Mouse (Mus musculus) kidney, postnatal 36 days (tissue): ENCODE results near the gene Slc22a20.

Experiments used
- DNase-seq, 2 experiments: peaks; one replicate each; pipeline ENCODE4 v3.0.0; 2021 to 2022; ENCODE audit warnings: mixed read lengths in 2 of 2

The Slc22a20 gene

DNA sequence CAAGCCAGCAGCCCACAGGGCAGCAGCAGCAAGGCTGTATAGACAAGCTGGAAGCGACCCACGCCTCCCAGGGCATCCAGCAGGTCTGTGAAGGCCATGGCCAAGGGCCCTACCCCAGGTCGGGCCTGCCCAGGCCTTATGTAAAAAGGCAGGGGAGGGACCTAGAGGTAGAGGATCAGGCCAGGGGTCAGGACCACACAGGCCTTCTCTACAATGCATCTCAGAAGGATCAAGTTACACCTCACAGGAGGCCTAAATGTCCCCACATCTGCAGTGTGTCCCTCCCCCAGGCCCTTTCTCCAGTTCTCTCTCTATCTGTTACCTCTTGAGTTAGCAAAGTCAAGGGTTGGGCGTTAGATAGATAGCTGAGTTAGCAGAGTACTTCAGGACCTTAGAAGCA is at the start of gene Slc22a20:
Slc22a20 (minus strand) TSS at position 101 of the 400 bp plus-strand sequence.
- no peak for DNase-seq

- DNase-seq: no peak
Measured at GRCm38 (mm10) chr19:6030520-6031280, 44.8 kb upstream of the Slc22a20 start.

- no peak for DNase-seq
Measured at GRCm38 (mm10) chr19:6029426-6029825, 43.5 kb upstream of the Slc22a20 start.

DNA sequence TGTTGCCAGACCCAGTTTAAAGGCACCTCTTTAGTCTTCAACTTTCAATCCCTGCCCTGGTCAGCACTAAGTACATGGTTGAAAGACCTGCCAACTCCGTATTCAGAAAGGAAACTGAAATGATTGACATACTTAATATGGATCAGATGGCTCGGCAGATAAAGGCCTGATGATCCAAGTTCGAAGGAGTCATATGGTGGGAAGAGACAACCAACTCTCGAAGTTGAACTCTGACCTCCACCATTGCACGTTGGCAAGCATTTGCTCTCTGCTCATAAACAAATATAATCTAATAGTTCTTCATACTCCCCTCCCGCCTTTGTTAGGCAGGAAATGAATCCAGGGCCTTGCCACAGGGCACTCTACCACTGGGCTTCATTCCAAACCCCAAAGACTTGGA is 43.0 kb upstream of the Slc22a20 start:
- no peak for DNase-seq

- DNase-seq: no peak
Measured at GRCm38 (mm10) chr19:6023930-6024329, 38.0 kb upstream of the Slc22a20 start.

DNA sequence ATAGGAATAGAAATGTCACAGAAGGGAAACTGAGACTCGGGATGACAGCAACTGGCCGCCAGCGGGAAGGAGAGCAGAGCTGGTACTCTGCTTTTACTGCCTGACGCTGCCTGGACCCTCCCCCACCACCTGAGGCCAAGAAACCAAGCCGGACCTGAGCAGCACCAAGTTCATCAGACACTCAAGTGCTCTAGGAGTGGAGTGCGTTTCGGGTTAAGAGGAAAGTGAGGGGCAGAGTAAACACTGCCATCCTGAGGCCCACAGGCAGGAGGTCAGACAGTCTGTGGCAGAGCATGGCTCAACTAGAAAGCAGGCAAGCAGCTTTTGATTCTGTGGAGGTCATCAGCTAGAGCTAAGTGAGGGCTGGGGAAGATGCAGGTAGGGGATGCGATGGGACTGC is 37.1 kb upstream of the Slc22a20 start:
- no peak for DNase-seq

DNA sequence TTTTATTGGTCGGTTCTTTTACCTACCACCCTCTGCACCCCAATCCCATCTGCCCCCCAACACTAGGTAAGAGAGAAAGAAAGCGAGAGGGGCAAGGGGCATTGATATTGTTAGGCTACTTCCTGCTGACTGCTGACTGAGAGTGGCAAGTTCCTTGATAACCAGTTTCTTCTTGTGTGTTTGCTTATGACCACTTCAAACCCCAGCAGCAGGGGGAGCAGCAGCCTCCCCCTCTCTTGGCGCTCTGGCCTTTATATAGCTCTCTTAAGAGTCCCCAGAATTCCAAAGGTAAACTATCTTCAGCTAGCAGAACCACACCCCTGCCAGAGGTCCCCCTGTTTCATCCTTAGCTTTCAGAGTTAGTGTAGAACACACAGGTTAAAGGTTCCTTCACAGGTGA is 34.3 kb upstream of the Slc22a20 start:
- DNase-seq: no peak

- peak; percentile 92 to 96 for DNase-seq
Measured at GRCm38 (mm10) chr19:6018142-6019089, 32.5 kb upstream of the Slc22a20 start.

DNA sequence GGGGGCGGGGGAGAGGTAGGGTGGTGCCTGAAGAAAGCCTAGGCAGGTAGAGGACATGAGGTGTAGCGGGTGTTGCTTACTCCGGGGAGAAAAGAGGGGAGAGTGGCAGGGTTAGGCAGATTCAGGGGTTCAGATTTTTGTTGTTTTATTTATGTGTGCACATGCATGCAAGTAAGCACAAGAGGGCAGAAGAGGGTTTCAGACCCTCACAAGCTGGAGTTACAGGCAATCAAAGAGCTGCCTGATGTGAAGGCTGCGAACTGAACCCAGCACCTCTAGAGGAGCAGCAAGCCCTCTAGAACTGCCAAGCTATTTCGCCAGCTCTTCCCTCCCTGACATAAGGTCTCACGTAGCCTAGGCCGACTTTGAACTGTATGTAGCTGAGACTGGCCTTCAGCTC is 30.6 kb upstream of the Slc22a20 start:
- no peak for DNase-seq

GRCm38 (mm10) chr19:6015511-6016315 is 29.8 kb upstream of the Slc22a20 start, which contains the start of gene Capn1:
Gene Capn1, minus strand, starts transcription at chr19:6015897.
- DNase-seq: peak; percentile 71 to 84

GRCm38 (mm10) chr19:6014991-6015510 is 29.1 kb upstream of the Slc22a20 start:
- peak; percentile 29 to 65 for DNase-seq

GRCm38 (mm10) chr19:6013691-6014090 is 27.7 kb upstream of the Slc22a20 start:
- DNase-seq: peak in 1 of 2 experiments; percentile 20

DNA sequence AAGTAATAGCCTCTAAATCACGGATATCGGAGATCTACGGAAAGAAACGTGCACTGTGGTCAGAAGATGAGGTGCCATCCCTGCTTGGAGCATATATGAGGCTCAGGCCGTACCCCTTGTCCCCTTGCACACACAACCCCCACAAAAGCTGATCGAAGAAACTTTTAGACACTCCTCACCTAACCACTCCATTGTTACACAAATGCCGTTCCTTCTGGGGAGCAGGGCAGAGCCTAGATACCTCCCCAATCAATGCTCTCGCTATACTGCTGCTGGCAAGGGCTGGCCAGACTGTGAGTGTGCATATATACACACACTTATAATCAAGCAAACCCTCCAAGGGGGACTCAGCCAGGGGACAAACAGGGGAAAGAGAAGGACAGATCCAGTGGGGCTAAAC is 23.2 kb upstream of the Slc22a20 start:
- DNase-seq: no peak

GRCm38 (mm10) chr19:6007013-6007412 is 21.1 kb upstream of the Slc22a20 start:
- no peak for DNase-seq

DNA sequence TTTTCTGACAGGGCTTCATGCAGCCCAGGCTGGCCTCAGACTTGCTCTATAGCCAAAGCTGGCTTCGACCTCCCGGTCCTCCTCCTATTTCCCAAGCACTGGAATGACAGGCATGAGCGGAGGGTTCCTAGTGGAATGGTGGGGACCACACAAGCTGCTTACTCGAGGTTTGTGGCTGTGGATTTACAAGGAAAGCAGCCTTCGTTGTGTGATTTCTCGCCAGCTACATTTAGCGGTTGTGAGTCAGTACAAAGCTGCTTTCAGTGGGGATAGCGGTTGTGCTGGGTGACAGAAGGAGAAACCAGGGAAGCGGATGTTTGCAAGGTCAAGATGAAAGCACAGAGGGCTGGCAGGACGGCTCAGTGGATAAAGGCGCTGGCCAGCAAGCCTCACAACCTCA is 19.6 kb upstream of the Slc22a20 start:
- DNase-seq: no peak

- DNase-seq: no peak
Measured at GRCm38 (mm10) chr19:5999969-6000368, 14.0 kb upstream of the Slc22a20 start.

GRCm38 (mm10) chr19:5998180-5998579 is 12.2 kb upstream of the Slc22a20 start:
- no peak for DNase-seq

DNA sequence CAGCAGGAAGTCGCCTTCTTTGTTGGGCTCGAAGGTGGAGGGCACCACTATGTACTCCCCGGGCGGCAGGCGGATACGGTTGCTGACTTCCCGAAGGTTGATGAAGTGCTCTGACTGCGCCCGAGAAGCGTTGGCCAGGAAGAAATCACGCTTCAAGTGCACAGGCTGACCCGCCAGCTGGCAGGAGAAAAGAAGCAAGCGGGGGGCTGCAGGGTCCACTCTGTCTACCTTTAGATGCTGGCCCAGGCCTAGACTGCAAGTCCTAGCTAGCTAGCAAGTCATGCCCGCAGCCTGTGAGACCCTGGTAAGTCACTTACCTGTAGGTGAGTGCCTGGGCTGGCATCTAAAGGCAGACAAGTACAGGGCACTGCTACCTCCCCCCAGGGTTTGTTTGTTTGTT is 8.8 kb upstream of the Slc22a20 start:
- peak in 1 of 2 experiments; percentile 16 for DNase-seq

GRCm38 (mm10) chr19:5992012-5992411 is 6.1 kb upstream of the Slc22a20 start:
- no peak for DNase-seq

- DNase-seq: no peak
Measured at GRCm38 (mm10) chr19:5991467-5991866, 5.5 kb upstream of the Slc22a20 start.

DNA sequence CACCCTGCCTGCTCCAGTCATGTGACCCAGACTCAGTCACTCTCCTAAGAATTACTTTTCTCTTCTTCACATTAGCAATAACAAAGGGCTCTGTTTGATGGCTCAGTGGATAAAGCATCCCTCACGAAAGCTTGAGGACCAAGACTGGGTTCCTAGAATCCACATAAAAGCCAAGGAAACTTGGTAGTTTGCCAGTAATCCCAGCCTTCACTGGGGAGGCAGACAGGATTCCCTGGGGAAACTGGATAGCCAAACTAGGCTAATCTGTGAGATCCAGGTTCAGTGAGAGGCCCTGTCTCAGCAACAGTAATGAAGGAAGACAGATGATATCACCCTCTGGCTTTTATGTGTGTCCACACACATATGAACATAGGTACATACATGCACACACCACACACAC is 5.0 kb upstream of the Slc22a20 start:
- no peak for DNase-seq

DNA sequence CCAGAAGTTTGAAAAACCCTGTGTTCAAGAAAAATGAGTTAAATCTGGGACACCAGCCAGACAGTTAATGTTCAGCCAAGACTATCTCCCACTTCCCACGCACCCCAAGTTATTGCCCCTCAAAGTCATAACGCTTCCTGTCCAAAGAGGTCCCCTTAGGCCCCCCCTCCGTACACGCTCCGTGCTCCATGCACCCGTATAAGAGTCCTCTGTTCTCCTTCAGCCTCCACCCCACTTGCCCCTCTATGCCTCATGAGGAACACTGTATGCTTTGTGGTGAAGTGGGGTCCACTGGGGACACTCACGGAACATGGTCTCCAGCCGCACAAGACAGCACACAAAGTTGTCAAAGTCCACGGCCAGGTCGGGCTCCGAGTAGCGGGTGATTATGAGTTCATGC is 4.1 kb upstream of the Slc22a20 start:
- peak; percentile 21 to 24 for DNase-seq

DNA sequence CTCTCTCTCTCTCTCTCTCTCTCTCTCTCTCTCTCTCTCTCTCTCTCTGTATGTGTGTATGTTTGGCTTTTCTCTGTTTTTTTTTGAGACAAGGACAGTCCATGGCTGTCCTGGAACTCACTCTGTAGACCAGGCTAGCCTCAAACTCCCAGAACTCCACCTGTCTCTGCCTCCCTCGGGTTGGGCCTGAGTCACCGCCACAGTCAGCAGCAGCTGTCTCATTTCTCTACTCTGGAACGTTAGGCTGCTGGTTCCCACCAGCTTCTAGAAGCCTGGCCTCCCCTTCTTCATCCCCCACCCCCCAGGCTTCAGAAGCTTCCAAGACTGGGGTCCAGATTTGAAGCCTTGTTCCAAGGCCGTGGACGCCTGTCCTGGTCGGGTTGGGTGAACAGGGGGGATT is 3.6 kb upstream of the Slc22a20 start:
- no peak for DNase-seq
